Mouse (Mus musculus) forebrain, embryonic 13.5 days (tissue): ENCODE measurements at regions not wholly inside any gene's neighbourhood (a gene's known extent, or its start where the extent isn't known, plus 50 kb on each side); places are given as distances from the start of the nearest gene placed in this dataset.
A peak's percentile ranks its signal among the peaks of the same experiment; 100 is the strongest.
"Not testable (repeated sequence)": the region's sequence is repeated elsewhere in the genome, so short reads cannot be mapped to it uniquely, and the experiment has no call there.

Experiments
- ATAC-seq: fragments of 200-750 bp; cut with Nextera tagmentation; 2 replicates; pipeline ENCODE4 v1.8.0; 2017
- H3K27ac ChIP-seq: fragments of 300-500 bp; sonication (generic); 2 replicates; pipeline ENCODE4 v1.5.1; 2015; ENCODE audit warnings: inconsistent platforms, mild to moderate bottlenecking, moderate library complexity
- H3K27me3 ChIP-seq: fragments of 300-500 bp; sonication (generic); 2 replicates; pipeline ENCODE4 v1.6.1; 2015; ENCODE audit warnings: mild to moderate bottlenecking, inconsistent platforms
- H3K36me3 ChIP-seq: fragments of 300-500 bp; sonication (generic); 2 replicates; pipeline ENCODE4 v1.6.1; 2015; ENCODE audit warnings: mild to moderate bottlenecking, inconsistent platforms; ENCODE audit not compliant: poor library complexity, severe bottlenecking
- H3K4me1 ChIP-seq: fragments of 300-500 bp; sonication (generic); 2 replicates; pipeline ENCODE4 v1.6.1; 2015; ENCODE audit warnings: inconsistent platforms
- H3K4me2 ChIP-seq: fragments of 300-500 bp; sonication (generic); 2 replicates; pipeline ENCODE4 v1.6.1; 2015; ENCODE audit warnings: inconsistent platforms, mild to moderate bottlenecking, moderate library complexity
- H3K4me3 ChIP-seq: fragments of 300-500 bp; sonication (generic); 2 replicates; pipeline ENCODE4 v1.5.1; 2015; ENCODE audit warnings: mild to moderate bottlenecking, inconsistent platforms
- H3K9ac ChIP-seq: fragments of 300-500 bp; sonication (generic); 2 replicates; pipeline ENCODE4 v1.6.1; 2015; ENCODE audit warnings: mild to moderate bottlenecking, inconsistent platforms
- H3K9me3 ChIP-seq: fragments of 300-500 bp; sonication (generic); replicated peaks from 2 replicates; pipeline ENCODE4 v1.6.1; 2016; ENCODE audit warnings: inconsistent platforms
- WGBS: fragments of 180-500 bp; shearing (Covaris S2); methylation state at CpG from one replicate; pipeline ENCODE4 v1.1.7; 2015; 5-methylcytosine and 5-hydroxymethylcytosine counted together

DNA sequence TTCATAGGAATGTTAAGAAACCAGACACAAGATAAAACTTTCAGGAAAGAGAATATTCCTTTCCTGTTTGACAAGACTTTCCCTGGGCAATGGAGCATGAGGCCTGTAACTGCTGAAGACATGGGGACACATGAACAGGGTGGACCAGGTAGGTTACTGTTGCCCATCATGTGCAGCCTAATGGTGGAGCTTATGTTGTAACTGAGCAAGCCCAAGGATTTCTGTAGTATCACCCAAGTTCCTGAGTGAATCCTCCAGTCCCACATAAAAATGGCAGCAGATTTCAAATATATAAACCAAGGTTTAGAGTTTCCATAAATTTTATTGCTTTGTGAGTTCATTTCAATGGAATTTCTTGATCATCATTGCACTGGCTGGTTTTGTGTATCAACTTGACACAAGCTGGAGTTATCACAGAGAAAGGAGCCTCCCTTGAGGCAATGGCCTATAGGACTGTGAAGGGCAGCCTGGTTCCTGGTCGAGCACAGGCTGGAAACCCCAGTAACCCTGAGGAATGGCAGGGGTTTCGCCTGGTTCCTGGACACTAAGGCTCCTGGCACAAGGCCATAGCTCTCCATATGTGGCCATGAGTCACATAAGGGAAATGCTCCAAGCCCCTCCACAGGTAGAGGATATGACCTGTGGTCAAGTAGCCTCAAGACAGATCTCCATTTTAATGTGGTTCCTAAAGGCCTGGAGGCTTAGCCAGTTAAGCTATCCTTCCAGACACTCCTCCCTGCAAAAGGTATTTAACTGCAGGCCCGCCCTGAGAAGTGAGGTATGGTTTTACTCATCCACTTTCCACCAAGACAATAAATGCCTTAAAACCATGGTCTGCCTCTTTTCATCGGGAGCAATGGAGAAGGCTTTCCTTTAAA is 92.9 kb upstream of the Pfn2 start:
- H3K9ac ChIP-seq = no peak overlapping the region
- WGBS = 87% methylated on average over 4 of the region's 4 CpGs
- H3K27ac ChIP-seq = no peak overlapping the region
- H3K9me3 ChIP-seq = no peaks in the 10 kb centered on the region
- no peak overlapping the region for H3K4me2 ChIP-seq
- H3K27me3 ChIP-seq = no peaks in the 10 kb centered on the region
- no peak overlapping the region for H3K4me3 ChIP-seq
- no peaks in the 10 kb centered on the region for H3K4me1 ChIP-seq
- no peak for ATAC-seq
- H3K36me3 ChIP-seq = no peaks in the 10 kb centered on the region

DNA sequence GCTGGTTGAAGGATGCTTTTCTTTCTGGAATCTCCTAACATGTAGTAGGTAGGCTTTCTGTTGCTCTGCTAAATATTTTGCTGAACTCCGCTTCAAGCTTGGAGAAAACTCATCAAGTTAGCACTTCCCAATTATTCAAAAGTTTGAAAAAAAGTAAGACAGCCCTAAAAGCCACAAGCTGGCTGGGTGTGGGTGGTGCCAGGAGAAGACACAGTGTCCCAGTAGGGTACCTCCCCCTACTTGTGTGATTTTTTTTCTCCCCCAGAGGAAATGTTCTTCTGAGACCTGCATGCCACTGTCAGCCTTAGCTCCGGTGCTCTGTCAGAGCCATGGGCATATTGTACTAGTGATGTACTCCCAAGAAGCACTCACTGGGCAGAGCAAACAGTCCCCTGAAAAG is 96.8 kb upstream of the Pfn2 start:
- 77% methylated on average over 2 of the region's 2 CpGs for WGBS
- H3K36me3 ChIP-seq = no peaks in the 10 kb centered on the region
- ATAC-seq = no peak

DNA sequence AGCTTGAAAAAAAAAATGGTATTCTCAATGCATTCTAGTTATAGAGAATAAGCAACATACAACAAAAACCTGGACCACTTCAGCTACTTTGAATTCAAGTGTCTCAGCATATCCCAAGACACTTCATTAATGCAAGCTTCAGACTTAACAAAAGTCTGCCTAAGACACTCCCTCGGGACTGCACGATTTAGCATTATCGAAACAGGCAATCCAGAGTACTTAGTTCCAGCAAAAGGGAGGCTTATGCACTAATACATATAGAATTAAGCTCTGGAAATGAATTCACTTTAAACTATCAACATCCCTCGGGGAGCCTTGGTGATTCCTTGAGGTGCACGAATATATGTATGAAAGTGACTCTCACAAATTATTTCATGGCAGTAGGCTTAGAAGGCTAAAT is 97.9 kb upstream of the Pfn2 start:
- H3K4me3 ChIP-seq = no peak overlapping the region
- 66% methylated on average over 5 of the region's 5 CpGs for WGBS
- H3K9me3 ChIP-seq = no peaks in the 10 kb centered on the region
- H3K4me2 ChIP-seq = no peak overlapping the region
- H3K27ac ChIP-seq = no peak overlapping the region
- no peak overlapping the region for H3K9ac ChIP-seq
- peaks cover 2% of the 10 kb centered on the region for H3K4me1 ChIP-seq
- no peaks in the 10 kb centered on the region for H3K27me3 ChIP-seq
- no peaks in the 10 kb centered on the region for H3K36me3 ChIP-seq
- no peak for ATAC-seq

More for the DNA sequence above, 96.8 kb upstream of the Pfn2 start:
- Histone ChIP-seq H3K27ac (no peak overlapping the region), H3K9me3 (no peaks in the 10 kb centered on the region), H3K4me2 (no peak overlapping the region), H3K4me1 (no peaks in the 10 kb centered on the region), H3K27me3 (no peaks in the 10 kb centered on the region), H3K4me3 (no peak overlapping the region), H3K9ac (no peak overlapping the region)

DNA sequence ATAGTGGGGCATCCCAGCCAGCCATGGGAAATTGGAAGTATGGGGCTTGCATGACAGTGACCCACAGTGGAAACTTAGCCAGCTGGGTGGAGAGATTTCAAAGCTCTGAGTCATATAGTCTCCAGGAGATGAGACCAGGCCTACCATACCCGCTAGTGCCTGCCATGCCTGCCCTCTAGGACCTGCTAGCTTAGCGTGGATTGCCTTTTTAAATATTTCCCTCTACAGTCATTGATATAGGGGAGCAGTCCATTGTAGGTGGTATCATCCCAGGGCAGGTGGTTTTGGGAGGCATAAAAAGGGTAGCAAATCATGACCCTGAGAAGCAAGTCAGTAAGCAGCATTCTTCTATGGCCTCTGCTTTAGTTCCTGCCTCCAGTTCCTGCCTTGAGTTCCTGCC is 99.5 kb upstream of the Pfn2 start:
- WGBS = 91% methylated on average over 2 of the region's 2 CpGs
- no peak overlapping the region for H3K9ac ChIP-seq
- H3K36me3 ChIP-seq = no peaks in the 10 kb centered on the region
- no peaks in the 10 kb centered on the region for H3K27me3 ChIP-seq
- no peak for ATAC-seq
- no peak overlapping the region for H3K4me2 ChIP-seq
- H3K4me1 ChIP-seq = peaks cover 16% of the 10 kb centered on the region
- no peaks in the 10 kb centered on the region for H3K9me3 ChIP-seq
- no peak overlapping the region for H3K27ac ChIP-seq
- no peak overlapping the region for H3K4me3 ChIP-seq

DNA sequence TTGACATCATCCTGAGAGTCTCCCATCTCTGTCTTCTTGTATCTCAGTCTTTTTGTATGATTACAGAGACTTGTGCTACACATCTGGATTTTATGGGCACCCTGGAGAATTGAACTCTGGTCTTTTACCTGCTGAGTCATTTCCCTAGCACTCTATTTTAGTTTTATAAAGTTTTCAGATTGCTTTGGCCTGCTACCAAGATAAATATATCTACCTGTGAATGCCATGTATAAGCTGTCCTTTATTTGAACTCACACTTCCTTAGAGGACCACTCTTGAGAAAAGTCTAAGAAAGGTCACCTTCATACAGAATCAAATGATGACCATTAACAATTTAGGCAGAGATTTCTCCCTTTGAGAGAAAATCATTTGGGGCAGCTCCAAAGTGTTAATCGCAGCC is 100.8 kb upstream of the Pfn2 start:
- Histone ChIP-seq H3K36me3 (no peaks in the 10 kb centered on the region), H3K27ac (no peak overlapping the region), H3K9me3 (no peaks in the 10 kb centered on the region), H3K4me3 (no peak overlapping the region), H3K4me1 (peaks cover 16% of the 10 kb centered on the region), H3K27me3 (no peaks in the 10 kb centered on the region), H3K4me2 (no peak overlapping the region), H3K9ac (no peak overlapping the region)
- 84% methylated on average over 1 of the region's 1 CpGs for WGBS
- ATAC-seq = no peak

DNA sequence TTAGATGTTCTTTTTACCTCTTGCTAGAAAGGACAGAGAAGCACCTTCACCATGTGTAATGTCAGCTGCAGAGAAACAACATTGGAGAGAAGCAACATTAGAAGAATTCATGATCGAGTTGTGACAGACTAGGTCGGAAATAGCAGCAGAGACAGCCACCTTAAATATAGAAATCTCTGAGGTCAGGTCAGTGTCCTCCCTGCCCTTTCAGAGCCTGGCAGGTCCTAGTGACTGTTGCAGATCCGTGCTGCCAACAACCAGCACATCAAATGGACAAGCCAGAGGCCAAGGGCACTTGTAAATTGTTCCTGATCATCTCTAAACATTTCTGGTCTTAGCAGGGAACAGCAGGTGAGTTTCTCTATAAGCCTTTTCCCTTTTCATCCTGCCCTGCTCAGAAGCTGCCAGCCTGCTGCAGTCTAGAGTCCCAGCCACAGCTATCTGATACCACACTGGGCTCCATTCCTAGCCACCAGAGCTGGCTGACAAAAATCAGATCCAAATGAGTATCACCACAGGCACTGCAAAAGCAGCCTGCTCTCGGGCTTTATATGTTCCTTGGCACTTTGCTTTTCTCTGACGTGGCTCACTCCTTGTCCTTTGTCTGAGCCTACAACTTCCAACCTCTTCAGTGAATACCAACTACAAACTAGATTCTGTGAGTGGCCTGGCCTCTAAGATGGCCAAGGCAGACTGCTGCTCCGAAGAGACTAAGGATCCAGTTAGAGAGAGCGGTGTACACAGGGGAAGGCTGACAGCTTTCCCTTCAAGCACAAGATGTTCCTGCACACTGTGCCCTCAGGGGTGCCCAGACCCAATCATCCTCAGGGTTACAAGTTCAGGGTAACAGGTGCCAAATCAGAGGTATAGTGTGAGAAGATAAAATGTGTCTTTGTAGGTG is 102.8 kb upstream of the Pfn2 start:
- peak; percentile 50 for ATAC-seq
- Histone ChIP-seq H3K36me3 (no peaks in the 10 kb centered on the region), H3K27me3 (no peaks in the 10 kb centered on the region), H3K4me2 (no peak overlapping the region), H3K9ac (no peak overlapping the region), H3K4me1 (peaks cover 16% of the 10 kb centered on the region), H3K4me3 (no peak overlapping the region), H3K27ac (no peak overlapping the region), H3K9me3 (no peaks in the 10 kb centered on the region)
- 47% methylated on average over 7 of the region's 7 CpGs for WGBS

DNA sequence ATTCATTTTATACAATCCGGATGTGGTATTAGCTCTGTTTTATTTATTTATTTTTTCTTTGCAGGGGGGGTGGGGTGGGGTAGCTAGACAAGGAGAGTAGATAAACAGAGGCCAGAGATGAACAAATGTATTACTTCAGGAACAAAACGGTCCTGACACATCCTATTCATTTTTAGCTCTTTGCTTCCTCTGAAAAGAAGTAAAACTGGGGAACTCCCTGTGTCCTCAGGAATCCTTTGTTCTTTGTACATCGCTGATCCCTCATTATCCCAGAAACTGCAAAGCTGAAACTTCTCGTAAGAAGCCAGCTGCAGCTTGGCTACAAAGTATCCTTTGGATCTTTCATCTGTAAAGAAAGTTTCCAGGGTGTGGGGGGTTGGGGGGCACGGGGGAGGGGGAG is 103.6 kb upstream of the Pfn2 start:
- Histone ChIP-seq H3K4me2 (no peak overlapping the region), H3K27ac (no peak overlapping the region), H3K9ac (no peak overlapping the region), H3K9me3 (no peaks in the 10 kb centered on the region), H3K36me3 (no peaks in the 10 kb centered on the region), H3K4me3 (no peak overlapping the region), H3K27me3 (no peaks in the 10 kb centered on the region), H3K4me1 (peaks cover 16% of the 10 kb centered on the region)
- 10% methylated on average over 5 of the region's 5 CpGs for WGBS
- no peak; the same call in 1 of the 2 replicates for ATAC-seq

DNA sequence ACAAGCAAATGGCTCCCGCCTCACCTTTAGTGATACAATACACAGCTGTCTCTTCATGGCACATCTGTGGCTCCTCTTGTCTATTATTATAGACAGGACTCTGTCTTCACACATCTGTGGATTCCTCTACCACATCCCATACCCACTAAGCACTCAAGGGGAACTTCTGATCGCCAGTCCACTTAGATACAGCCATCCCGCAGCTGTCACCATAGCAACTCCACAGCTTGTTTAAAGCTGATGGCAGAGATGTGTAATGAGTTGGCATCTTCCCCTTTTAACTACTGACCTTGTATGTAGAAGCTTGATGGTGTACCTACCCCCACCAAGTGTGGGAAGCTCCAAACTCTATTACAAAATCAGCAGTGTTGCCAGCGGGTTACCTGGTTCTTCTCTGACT is 109.5 kb upstream of the Pfn2 start:
- WGBS = 86% methylated on average over 4 of the region's 4 CpGs
- H3K9ac ChIP-seq = no peak overlapping the region
- H3K4me1 ChIP-seq = no peaks in the 10 kb centered on the region
- no peak overlapping the region for H3K4me3 ChIP-seq
- no peak overlapping the region for H3K27ac ChIP-seq
- H3K9me3 ChIP-seq = peaks cover 4% of the 10 kb centered on the region; the same call in 1 of the 2 replicates
- H3K36me3 ChIP-seq = no peaks in the 10 kb centered on the region
- no peaks in the 10 kb centered on the region for H3K27me3 ChIP-seq
- H3K4me2 ChIP-seq = no peak overlapping the region
- ATAC-seq = no peak

DNA sequence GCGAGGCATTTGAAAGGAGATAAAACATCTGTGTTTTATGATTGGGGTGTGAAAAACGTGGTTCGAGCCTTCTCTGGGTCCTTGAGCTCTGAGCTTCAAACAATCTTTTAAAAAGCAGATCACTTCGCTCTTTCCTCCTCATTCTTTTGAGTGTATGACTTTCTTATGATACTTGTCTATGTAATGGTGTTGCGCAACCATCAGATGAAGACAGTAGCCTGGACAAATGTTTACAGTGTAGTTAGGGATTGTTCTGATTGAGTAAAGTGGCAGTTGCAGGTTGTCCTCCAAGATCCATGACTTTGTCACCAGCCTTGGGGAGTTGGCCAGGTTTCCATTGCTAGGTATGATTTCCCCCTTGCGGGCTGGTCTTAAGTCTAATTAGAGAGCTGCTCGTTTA is 116.1 kb upstream of the Pfn2 start:
- H3K4me1 ChIP-seq = no peaks in the 10 kb centered on the region
- H3K36me3 ChIP-seq = no peaks in the 10 kb centered on the region
- no peak for ATAC-seq
- no peak overlapping the region for H3K4me3 ChIP-seq
- H3K27me3 ChIP-seq = no peaks in the 10 kb centered on the region
- H3K9me3 ChIP-seq = peaks cover 4% of the 10 kb centered on the region; the same call in 1 of the 2 replicates
- H3K4me2 ChIP-seq = no peak overlapping the region
- no peak overlapping the region for H3K27ac ChIP-seq
- 86% methylated on average over 7 of the region's 7 CpGs for WGBS
- no peak overlapping the region for H3K9ac ChIP-seq

DNA sequence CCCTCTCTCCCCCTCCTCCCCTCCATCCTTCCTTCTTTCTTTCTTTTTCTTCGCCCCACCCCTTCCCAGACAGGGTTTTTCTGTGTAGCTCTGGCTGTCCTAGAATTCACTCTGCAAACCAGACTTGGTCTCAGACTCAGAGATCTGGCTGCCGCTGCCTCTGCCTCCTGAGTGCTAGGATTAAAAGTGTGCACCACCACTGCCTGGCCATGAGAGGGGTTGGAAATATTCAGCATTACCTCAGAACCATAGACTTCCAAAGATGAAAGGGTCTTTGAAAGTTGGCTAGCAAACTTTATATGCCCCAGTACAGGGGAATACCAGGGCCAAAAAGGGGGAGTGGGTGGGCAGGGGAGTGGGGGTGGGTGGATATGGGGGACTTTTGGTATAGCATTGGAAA is 122.7 kb upstream of the Pfn2 start:
- whole genome bisulfite sequencing = 81% methylated on average over 2 of the region's 2 CpGs
- not testable (repeated sequence) for H3K9ac ChIP-seq, H3K36me3 ChIP-seq, H3K9me3 ChIP-seq, H3K4me1 ChIP-seq, H3K27me3 ChIP-seq, H3K4me3 ChIP-seq, ATAC-seq, H3K27ac ChIP-seq, H3K4me2 ChIP-seq

DNA sequence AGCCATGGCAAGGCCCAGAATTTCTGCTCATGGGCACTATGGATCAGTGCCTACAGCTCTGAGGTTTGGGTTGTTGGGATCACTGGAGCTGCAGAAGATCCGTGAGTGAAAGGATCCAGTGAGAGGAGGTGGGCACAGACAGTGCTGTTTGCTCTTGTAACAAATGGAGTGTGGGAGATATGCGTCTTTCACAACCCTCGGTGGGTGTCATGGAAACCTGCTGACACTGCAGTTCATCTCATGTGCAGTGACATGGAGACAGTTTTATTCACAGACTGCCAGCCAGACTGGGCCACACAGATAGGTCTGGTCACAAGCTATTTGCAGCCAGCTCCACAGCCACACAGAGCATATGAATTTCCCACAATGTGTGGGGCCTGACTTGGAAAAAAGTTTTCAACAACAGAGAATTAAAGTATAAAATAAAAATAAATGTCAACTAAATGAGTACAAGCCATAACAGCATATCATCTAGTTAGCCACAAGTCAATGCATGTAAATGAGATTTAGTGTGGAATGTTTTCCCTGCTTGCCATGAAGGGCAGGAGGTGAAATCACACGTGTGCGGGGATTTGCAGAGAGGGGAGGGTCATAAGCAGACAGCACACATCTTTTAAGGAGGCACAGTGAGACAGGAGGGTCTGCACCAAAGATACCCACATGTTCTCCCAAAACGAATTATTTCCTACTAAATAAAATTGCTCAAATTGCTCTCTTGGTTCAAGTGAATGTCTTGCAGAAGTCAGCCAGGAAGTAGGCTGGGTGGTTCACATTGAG is 124.8 kb upstream of the Pfn2 start:
- peak; percentile 57; the same call in 1 of the 2 replicates for ATAC-seq
- WGBS = 60% methylated on average over 6 of the region's 6 CpGs

DNA sequence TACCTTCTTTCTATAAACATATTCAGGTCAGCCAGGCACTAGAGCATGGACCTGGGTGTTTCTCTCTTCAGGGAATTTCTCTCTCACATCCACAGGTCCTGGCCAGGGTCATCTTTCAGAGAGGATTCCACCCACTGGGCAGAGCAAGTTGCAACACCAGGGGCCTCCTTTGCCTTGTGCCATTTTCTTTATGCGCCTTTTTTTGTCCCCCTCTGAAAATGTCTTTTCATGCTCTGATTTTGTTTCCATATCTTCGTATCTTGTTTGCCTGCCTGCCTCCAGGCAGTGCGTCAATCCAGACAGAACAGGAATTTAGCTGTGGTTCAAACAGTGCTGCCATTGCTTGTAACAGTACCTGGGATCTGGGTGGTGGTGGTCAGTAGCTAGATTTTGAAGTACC is 125.7 kb upstream of the Pfn2 start:
- Histone ChIP-seq H3K9ac (no peak overlapping the region), H3K36me3 (no peaks in the 10 kb centered on the region), H3K27me3 (no peaks in the 10 kb centered on the region), H3K9me3 (no peaks in the 10 kb centered on the region), H3K4me3 (no peak overlapping the region), H3K27ac (no peak overlapping the region), H3K4me1 (no peaks in the 10 kb centered on the region), H3K4me2 (no peak overlapping the region)
- no peak for ATAC-seq
- 87% methylated on average over 3 of the region's 3 CpGs for WGBS

More for the DNA sequence above, 124.8 kb upstream of the Pfn2 start:
- H3K27ac ChIP-seq = no peak overlapping the region
- no peak overlapping the region for H3K9ac ChIP-seq
- no peak overlapping the region for H3K4me3 ChIP-seq
- no peaks in the 10 kb centered on the region for H3K27me3 ChIP-seq
- H3K4me1 ChIP-seq = no peaks in the 10 kb centered on the region
- H3K36me3 ChIP-seq = no peaks in the 10 kb centered on the region
- no peak overlapping the region for H3K4me2 ChIP-seq
- H3K9me3 ChIP-seq = no peaks in the 10 kb centered on the region
